Mouse (Mus musculus) kidney, adult 18-20 months (tissue): ENCODE results near the gene Adcy6.

Experiments used
- DNase-seq: peaks from one replicate; pipeline ENCODE4 v3.0.0; 2021

Gene Adcy6

DNA sequence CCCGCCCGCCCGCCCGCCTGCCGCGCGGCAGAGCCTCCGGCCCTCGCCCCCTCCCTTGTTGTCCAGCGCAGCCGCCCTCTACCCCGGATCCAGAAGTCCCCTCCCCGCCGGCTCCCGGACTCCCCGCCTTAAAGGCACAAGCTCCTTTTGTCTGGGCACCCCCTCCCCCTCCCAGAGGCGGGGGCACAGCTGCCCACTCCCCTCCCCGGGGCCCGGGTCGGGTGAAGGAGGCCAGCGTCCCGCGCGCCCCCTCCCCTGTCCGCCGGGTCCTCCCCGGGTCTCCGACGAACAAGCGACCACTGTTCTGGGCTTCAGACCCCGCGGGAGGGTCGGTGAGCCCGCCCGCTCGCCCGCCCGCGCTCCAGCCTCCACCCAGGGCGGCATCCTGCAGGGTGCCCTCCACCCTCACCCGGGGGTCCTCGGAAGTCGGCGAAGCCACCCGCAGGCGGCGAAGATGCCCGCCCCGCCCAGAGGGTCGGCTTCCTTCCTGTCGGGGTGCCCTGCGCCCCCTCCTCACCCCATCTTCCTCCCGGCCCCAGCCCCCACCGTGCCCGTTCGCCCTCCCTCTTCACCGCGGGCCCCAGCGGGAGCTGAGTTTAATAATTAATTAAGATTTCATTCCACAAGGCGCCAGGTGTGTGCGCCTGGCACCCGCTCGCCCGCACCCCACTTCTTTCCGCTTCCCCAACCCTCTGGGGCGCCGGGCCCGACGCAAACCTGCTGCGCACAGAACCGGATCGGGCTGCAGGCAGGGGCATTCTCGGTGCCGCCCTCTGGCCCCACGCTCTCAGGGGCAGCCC lies at the start of gene Adcy6:
Adcy6 (minus strand) TSS at position 746 of the 800 bp plus-strand sequence.
- peak; percentile 88 for DNase-seq

DNA sequence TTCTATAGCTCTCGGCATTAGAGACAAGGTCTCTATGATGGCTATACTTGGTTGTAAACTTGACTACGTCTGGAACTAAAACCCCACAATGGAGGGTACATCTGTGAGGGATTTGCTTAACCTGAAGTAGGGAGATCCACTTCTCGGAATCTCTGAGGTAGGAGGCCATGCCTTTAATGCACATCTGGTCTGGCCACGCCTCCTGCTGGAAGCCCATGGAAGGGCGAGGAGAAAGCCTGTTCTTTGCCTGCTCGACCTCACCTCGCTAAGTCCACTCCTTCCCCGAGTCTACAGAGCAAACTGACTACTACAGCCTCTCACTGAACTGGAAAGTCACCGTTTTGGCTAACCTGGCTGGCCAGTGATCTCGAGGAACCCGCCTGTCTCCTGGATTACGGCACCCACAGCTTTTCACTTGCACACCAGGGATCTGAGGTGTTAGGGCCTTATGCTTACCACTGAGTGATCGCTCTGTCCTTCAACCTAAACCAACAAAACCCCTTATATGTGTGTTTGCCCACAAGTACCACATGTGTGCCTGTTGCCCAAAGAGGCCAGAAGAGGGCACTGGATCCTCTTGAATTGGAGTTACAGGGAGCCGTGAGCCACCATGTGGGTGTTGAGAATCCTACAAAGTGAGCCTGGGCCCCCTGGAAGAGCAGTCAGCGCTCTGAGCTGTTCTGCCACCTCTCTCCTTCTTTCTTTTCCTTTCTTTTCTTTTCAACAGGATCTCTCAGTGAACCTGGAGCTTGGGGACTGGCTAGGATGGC lies 47.3 kb upstream of the Adcy6 start:
- DNase-seq = no peak

DNA sequence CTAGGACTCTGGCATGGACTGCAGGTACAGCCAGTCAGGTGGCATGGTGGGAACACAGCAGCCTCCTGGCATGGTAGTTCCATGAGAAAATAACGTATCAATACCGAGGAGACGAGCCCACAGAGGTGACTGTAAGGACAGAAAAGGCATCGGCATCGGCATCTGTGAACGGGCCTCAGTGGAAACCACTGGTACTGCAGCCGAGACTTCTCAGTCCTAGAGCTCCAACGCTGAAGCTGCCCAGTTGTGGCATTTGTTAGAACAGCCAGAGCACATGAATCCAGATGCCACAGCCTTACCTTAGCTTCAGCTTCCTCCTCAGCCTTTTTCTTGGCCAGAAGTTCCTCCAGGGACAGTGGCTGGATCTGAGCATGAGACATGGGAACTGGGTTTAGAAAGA lies 42.3 kb upstream of the Adcy6 start:
- DNase-seq = no peak

DNA sequence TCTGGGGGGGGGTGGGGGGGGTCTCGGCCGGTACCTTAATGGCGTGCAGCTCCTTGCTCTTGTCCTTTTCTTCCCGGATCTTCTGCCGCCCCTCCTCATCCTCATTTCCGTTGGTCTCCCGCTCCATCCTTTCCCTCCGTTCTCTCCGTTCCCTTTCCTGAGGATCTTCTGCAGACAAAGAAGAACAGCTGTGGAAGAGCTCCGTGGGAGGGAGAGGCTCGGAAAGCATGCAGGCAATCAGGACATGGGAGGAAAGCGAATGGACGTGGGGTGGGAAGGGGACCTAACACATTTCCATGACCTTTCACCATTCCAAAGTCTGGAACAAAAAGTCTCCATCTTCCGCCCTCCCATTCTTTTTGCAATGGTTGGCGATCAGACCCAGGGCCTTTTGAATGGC lies 41.6 kb upstream of the Adcy6 start:
- no peak for DNase-seq

DNA sequence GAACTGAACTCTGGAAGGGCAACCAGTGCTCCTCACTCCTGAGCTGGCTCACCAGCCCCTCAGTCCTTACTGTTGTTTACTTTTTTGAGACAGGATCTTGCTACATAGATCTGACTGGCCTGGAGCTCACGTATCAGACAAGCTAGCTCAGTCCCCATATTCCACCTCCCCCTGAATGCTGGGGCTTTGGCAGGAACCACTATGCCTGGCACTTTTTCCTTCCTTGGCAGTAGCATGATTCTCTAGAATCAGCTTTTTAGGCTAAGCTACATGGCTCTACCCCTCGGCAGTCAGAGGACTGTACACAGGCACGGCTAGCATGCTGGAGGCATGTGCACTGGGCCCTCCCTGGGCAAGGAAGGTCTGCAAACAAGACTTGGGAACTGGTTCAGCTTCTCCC lies 38.2 kb upstream of the Adcy6 start:
- DNase-seq = no peak

DNA sequence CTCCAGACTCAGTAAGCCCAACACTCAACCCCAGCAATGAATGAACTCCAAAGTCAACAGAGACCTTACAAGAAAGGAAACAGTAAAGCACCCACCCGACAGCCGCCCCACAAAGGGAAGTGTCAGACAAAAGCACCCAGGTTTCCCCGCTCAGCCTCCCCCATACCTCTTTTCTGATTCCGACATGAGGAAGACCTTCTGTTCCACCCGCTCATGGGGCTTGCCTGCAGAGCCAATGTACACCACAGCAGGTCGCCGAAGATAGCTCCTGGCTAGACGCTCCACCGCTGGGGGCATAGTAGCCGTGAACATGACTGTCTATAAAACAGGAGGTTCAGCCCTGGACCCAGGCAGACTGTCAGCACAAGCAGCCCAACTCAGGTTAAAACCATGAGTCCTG lies 37.4 kb upstream of the Adcy6 start:
- DNase-seq = no peak

DNA sequence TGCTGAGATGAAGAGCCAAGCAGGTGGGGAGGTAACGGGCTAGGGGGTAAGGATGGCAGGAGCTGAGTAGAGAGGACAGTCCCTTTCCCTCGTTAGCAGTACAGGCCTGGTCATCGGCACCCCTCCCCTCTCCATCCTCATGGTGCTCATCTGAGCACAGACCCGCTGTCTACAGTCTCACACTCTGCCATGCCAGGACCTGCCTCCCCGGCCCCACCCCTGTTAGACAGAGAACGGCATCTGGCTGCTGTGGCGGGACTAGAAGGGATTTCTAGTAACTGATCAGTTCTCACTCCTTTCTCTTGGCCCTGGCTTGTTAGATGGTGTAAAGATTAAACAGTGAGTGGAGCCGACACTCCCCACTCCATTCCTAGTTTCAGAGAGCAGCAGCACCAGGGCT lies 36.9 kb upstream of the Adcy6 start:
- DNase-seq = no peak

DNA sequence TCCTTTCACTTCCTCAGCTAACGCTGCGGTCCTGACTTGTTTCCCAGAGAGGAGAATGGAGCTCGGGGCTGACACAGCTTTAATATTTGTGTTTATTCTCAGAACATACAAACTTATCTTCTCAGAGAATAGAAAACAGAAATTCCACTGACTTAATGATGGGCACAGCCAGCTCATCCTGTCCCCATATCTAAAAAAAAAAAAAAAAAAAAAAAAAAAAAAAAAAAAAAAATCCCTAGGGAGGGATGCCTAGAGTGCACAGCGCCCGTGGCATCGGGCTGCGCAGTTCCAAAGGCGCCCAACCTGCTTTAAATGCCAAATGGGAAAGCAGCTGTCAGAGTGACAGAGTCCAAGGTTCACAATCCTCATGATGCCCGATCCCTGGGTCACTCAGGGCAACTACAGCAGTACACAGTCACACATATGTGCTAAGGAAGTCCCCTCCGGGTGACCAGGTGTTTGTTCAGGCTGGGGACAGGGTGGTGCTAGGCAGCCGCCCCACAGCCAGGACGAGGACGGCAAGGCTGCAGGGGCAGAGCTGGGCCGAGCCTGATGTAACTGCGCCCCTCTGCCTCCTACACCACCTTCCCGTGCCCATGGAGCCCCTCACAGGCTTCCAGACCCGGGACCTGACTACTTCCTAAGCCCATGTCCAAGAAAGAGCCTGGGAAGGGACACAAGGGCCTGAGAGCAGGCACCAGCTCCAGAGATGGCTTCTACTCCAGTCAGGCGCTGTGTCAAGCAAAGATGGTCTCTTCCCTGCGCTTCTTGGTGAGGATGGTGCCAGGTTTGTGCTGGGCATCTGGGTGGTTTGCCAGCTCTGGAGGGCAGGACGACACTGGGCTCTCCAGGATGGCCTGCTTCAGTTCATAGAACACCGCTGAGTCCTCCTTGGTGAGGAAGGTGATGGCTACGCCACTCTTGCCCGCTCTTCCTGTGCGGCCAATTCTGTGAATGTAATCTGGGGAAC lies 35.5 kb upstream of the Adcy6 start:
- peak; percentile 36 for DNase-seq

DNA sequence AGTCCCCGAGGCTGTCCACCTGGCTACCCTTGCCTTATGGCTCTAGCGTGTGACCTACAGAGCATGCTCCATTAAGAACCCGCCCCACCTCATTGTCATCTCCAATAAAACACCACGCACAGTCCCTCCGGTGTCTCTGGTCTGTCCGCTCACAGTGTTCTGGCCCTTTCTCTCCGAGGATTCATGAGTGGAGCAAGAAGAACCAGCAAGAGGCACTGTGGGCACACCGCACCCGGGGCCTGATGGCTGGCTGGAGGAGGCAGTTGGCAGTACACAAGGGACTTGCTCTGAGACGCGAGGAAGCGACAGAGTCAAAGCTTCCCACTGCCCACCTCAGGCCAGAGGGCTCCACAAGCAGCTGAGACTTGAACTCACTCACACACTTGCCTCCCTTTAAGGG lies 34.5 kb upstream of the Adcy6 start:
- no peak for DNase-seq

DNA sequence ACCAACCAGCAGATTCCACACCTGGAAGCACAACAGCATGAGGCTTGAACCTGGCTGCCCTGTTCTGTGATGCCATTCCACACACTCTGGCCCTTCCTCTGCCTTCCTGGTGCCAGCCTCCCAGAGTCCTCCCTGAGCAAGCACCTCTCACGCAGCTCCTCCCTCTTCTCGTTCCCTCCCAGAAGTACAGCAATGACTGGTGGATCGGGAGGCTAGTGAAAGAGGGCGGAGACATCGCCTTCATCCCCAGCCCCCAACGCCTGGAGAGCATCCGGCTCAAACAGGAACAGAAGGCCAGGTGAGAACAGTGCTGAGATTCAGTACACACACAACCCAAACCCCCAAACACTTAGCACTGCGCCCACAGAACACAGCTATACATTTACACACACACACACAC lies 30.3 kb upstream of the Adcy6 start:
- peak; percentile 47 for DNase-seq

DNA sequence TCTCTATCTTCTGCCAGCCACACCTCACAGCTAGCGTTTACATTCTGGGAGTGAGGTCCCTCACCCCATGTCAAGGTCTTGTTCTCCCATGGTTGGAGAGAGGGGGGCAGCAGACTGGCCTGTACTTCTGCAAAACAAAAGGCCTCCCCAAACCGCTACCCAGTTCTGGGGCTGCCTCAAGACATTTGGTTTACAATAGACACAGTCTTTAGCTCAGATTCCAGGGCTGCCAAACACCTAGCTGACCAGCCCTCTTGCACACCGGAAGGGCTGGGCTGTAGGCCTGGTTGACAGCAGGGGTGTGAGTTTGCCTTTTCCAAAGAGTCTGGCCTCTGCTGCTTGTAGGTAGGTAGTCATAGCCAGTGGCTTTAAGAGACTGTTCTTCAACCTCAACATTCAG lies 27.3 kb upstream of the Adcy6 start:
- DNase-seq = no peak

DNA sequence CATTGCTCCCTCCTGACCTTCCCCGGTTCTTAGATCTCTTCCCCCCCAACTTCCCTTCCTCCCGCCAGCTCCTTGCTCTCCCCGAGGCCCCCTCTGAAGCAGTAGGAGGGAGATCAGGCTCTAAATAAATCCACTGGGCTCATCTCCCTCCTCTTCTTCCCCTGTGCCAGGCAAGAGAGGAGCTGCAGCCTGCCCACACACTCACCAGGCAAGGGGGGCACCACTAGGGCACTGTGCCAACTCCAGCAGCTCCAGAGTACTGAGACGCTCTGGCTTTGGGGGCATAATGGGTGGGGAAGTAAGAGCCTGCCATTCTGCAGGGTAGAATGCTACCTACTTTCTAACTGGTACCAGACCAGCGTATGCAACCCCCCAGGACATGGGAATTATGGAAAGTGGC lies 26.6 kb upstream of the Adcy6 start:
- DNase-seq = no peak

DNA sequence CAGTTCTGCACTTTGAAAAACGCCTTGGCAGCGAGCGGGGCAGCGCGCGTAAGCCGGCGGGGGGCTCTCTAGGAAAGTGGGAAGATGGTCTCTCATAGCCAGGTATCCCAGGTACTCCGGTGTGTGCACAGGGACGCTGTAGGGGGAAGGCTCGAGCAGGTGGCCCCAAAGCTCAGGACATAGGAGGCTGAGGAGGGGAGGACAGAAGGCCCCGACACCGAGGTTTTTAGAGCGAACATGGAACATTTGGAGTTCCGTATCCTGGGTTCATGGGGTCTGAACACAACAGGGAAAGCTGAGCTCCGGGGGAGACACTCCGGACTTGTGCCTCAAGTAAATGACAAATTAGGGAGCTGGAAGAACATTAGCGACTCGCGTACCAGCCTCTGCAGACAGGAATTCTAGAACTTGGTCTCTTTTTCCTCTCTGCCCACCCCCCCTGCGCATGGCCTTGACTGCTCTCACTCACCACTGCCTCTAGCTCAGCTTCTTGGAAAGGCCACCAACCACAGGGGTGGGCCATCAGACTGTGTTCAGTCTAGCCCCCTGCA lies 25.5 kb upstream of the Adcy6 start:
- no peak for DNase-seq

DNA sequence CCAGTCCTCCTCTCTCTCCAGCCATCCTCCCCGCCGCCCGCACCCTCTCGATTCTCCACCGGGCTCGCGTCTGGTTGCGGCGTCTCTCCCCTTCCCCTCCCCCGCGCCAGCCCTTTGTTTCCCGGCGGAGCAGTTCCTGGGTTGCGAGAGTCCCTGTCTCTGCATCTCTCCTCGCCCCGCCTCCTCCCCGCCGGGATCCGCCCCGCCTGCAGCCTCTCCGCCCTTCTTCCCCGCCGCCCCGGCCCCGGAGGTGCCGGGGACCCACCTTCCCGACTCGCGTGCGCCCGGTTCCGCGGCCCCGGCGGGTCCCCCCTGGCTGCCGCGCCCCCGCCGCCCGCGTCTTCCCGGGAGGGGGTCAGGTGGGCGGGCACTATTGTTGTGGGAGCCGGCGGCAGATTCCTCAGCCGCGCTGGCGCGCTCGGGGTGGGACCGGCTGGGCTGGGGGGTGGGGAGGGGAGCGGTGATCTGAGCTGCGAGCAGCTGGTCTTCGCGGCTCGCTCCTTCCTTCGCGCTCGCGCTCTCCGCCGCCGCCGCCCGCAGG lies 24.7 kb upstream of the Adcy6 start:
- peak; percentile 84 for DNase-seq

DNA sequence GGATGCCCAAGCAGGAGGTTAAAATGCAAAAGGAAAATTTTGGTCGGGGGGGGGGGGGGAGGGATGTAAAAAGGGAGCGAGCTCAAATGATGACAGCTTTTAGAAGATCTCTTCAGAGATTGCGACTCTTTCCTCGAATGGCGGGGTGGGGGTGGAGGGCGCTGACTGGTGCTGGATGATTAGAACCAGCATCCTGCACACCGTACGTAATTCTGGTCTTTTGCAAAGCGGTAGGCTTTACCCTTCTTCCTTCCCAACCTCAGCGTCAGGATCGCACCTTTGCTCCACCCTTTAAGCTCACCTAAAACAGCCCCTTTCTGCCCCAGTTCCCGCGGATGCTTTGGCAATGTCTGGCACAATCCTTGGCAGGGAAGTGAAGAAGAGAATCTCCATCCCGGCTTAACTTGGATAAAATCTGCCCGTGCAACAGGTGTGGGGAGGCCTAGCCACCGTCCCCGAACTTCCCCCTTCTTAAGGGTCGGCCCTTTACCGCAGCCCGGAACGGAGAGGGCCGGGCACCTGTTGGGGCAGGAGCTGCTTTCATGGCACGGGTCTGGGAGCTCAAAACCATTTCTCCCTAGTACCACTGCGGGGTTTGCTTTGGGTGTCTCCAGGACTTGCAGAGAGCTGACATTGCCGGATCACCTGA lies 24.1 kb upstream of the Adcy6 start:
- no peak for DNase-seq

DNA sequence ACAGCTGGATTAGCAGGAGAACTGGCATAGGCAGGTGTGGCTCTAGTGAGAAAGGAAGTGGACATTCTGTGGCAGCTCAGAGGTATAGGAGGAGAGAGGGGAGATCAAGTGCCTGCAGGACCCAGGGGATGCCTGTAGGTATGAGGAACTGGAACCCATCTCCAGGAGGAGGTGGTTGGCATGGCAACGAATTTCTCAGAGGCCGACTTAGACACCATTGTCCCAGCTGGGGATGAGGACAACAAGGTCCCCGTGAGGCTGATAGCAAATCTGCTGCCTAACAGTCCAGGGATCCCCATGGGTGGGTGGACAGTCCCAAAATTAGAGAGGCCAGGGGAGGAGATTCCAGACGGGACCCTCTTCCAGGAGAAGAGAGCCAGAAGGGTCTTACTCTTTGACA lies 23.0 kb upstream of the Adcy6 start:
- DNase-seq = no peak

DNA sequence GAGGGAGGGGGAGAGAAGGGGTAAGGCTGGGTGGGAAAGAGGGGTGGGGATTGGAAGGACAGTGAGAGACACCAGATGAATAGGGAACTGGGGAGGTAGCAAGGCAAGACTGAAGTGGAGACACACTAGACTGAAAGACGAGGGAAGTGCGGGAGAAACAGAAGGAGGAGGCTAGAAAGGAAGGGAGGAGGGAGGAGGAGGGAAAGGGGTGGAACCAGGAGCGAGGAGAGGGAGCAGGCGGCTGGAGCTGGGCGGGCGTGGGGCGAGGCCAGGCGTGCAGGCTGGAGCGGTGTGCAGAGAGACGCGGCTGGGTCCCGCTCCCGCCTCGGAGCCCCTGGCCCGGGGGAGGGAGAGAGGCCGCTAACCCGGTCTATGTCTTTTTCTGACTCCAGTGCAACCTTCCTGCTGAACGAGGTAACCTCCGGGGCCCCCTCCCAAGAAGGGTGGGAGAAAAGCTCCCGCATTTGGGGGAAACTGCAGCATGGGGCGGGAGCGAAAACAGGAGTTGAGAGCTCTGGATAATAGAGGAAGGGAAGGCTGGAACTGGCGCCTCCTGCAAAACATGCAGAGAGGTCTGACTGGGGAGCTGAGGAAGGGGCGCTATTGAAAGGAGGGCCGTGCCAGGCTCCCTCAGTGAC lies 22.4 kb upstream of the Adcy6 start:
- DNase-seq = peak; percentile 64

DNA sequence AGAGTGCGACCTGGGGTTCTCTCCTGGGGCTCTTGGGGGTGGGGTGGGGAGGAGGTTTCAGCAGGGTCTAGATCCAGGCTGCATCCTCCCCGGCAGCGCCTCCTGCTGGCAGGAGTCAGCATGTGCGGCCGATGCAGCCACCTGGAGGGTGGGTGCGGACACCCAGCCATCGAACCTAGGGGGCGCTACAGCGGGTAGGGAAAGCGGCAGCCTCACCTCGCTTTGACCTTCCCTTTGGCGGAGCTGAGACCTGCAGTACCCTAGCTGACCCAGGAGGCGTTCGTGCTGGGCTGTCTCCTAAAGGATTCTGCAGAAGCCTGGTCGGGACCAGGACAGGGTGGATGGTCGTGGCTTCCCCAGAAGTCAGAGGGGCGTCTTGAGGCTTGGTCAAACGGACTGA lies 21.6 kb upstream of the Adcy6 start:
- DNase-seq = peak; percentile 71

DNA sequence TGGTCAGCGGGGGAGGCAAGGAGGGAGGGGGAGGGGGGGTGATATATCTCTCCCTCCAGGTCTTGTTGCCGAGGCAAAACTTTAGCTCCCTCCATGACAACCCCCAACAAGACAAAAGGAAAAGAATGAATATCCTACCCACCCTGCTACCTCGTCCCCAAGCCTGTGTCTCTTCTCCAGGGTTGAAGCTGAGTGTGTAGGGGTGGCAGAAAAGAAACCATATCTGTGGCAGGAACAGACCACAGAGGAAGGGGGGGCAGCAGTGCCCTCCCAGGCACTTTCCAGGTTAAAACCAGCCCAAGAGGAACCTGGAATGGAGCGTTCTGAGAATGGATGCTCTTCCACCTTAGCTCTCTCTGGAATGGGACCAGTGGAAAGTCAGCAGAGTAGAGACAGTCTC lies 20.7 kb upstream of the Adcy6 start, which contains the start of gene Cacnb3:
Cacnb3 (plus strand) TSS at position 301 of the 400 bp plus-strand sequence.
- no peak for DNase-seq

DNA sequence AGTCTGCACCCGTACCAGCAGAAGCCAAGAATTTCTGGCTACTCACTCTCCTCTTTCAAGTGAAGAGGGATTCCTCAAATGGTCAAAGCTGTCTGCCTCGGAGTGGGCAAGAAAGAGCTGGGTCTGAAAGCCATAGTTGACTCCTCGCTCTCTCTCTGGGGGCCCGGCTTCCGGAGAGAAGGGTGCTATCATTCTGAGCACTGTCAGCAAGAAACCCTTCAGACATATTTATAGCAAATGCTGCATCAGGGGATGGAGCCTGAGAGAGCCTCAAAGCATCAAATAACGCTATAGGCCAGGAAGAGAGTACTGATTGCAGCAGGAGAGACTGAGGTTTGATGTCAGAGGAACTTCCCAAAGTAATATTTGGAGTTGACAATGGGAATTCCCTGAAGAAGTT lies 19.6 kb upstream of the Adcy6 start:
- DNase-seq = no peak

DNA sequence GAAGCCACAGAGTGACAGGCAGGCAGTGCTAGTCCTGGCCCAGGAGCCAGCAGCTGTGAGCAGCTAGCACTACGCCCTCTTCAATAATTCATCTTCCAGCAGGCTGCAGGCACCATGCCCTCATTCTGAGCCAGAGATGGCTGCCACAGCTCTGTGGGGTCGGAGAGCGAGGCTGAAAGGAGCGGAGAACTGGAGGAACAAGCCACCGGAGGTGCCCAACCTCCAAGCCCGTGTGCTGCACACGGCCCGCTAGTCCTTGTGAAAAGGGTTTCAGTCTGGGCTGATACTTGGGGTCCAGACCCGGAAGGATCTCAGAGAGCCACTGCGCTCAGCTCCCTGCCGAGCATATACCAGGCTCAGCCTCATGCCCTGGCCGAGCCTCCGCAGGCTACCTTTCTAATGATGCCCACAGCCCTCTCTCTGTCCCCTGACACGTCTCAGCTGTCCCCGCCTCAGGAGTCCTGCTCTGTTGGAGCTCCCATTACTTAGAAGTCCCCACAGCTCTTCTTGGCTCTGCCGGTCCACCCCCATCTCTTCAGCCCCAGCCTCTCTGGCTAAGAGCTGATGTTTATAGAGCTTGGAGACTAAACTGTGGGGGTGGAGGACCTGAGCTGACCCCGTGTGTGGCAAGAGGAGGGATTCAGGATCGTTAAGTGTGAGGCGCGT lies 18.8 kb upstream of the Adcy6 start:
- no peak for DNase-seq
